Mouse (Mus musculus) testis, adult 2 months (tissue): Measurements from ENCODE around the gene Atg4c.

Experiments
- CTCF ChIP-seq: fragments of 200-500 bp; IDR thresholded peaks from 2 replicates; pipeline ENCODE4 v1.5.1; 2012; ENCODE audit warnings: low read depth, mild to moderate bottlenecking, inconsistent platforms, low read length, moderate library complexity; ENCODE audit not compliant: control insufficient read depth, insufficient read depth, insufficient replicate concordance
- POLR2A ChIP-seq: fragments of 200-500 bp; IDR thresholded peaks from 2 replicates; pipeline ENCODE4 v1.6.1; 2012; ENCODE audit warnings: low read depth, mild to moderate bottlenecking, inconsistent platforms, low read length, moderate library complexity; ENCODE audit not compliant: control insufficient read depth

DNA sequence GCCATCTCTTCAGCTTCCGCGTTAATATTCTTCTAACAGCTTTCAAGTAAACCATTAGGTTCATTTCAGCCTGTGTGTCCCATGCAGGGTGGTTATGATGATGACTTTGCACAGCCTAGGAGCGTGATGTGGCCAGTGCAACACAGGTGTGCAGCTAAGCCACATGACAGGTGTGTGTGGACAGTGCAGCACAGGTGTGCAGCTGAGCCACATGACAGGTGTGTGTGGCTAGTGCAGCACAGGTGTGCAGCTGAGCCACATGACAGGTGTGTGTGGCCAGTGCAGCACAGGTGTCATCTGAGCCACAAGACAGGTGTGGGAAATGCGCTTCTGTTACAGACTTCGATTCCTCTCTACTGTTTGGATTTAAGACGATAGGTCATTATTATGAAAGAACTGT, 12.0 kb downstream of the Atg4c start:
- TF ChIP-seq CTCF: no peak
- TF ChIP-seq POLR2A: no peak
